8 mouse cellular contexts compared by ENCODE assay signal in the genomic region with DNA sequence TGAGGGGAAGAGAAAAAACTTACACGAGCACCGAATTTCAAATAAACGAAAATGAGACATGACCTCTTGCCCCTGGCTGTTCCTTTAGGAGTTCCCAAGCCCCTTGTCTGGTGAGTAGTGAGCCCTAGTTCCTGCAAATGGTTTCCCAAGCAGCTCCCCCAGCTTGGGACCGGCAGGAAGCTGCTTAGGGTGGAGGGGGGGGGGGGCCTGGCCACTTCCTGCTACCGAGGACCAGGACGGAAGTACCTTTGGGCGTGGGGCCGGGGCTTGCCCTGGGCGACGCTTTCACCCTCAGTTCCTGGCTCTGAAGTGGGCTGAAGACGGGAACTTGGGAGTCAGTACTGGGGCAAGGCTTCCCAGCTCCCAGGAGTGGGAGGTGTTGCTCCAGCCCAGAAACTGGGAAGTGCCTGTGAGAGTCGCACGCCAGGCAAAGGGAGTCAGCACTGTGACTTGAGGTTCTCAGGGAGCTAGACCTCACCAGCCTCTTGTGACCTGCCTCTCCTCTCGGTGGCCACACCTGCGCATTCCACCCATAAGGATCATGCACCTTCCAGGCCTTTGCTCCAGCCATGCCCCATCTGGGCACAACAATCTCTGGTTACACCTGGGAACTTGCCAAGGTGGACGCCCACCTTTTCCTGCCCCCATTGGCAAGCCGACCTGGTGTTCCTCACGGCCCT. TPM values are rescaled to one million over a fixed set of nuclear protein-coding genes. Genes with fewer than 3 reads are reported as not detected.
DNase-seq lines count a peak whose midpoint lies in the region; ATAC-seq lines count a peak whose summit lies in the region.

No protein-coding gene starts in this region.

- no peak for ATAC-seq in frontal cortex, adult (ENCODE audit: low TSS enrichment)
- peak; percentile 2; the same call in 1 of the 2 replicates for ATAC-seq in intestine, embryonic 14.5 days (replicated peaks; ENCODE audit: low FRiP score, low TSS enrichment, low read depth)
- no peak for ATAC-seq in liver, embryonic 16.5 days (ENCODE audit: low read depth)
- ATAC-seq in neural tube, embryonic 11.5 days (ENCODE audit: insufficient read depth, low FRiP score, low TSS enrichment): no peak

- peaks cover 42% of the 10 kb centered on the region for H3K36me3 ChIP-seq in intestine, embryonic 14.5 days (ENCODE audit: control insufficient read depth, insufficient read depth, low read length)
- peaks cover 41% of the 10 kb centered on the region for H3K36me3 ChIP-seq in liver, embryonic 16.5 days (ENCODE audit: control insufficient read depth, insufficient read depth)
- peaks cover 40% of the 10 kb centered on the region for H3K36me3 ChIP-seq in neural tube, embryonic 11.5 days (ENCODE audit: control insufficient read depth, insufficient read depth, low read length)

- H3K4me3 ChIP-seq in intestine, embryonic 14.5 days (ENCODE audit: low read depth, low read length): no peak overlapping the region
- peak overlapping the region; percentile 10; the same call in 1 of the 2 replicates for H3K4me3 ChIP-seq in liver, embryonic 16.5 days (ENCODE audit: low read depth, low read length)
- H3K4me3 ChIP-seq in neural tube, embryonic 11.5 days (ENCODE audit: low read depth, low read length): peak overlapping the region; percentile 12

- no peak overlapping the region for H3K9ac ChIP-seq in intestine, embryonic 14.5 days (ENCODE audit: low read length)
- H3K9ac ChIP-seq in liver, embryonic 16.5 days (ENCODE audit: low read depth, low read length): peak overlapping the region; percentile 47
- no peak overlapping the region for H3K9ac ChIP-seq in neural tube, embryonic 11.5 days (ENCODE audit: low read length)

- peak; percentile 52 to 55 for DNase-seq in frontal cortex, postnatal 36 days (ENCODE audit: low spot score in 2 of 2)
- DNase-seq in adrenal gland, postnatal 14 days: peak; percentile 82
- peak; percentile 61 to 62 for DNase-seq in gastrocnemius, postnatal 36 days
- DNase-seq in intestine, embryonic 14.5 days (ENCODE audit: low spot score): peak; percentile 78
- DNase-seq in neural tube, embryonic 11.5 days (ENCODE audit: low spot score): peak; percentile 64
- DNase-seq in ovary, postnatal 10 days (ENCODE audit: low spot score): no peak

- peak overlapping the region; percentile 83 for H3K27ac ChIP-seq in intestine, embryonic 14.5 days (ENCODE audit: low read depth)
- H3K27ac ChIP-seq in liver, embryonic 16.5 days (ENCODE audit: low read length): peak overlapping the region; percentile 79
- peak overlapping the region; percentile 87 for H3K27ac ChIP-seq in neural tube, embryonic 11.5 days (ENCODE audit: low read depth, low read length)

- no peaks in the 10 kb centered on the region for H3K27me3 ChIP-seq in intestine, embryonic 14.5 days (replicated peaks; ENCODE audit: control insufficient read depth, insufficient read depth, low read length)
- no peaks in the 10 kb centered on the region for H3K27me3 ChIP-seq in liver, embryonic 16.5 days (ENCODE audit: control insufficient read depth, insufficient read depth, low read depth, low read length)
- H3K27me3 ChIP-seq in neural tube, embryonic 11.5 days (ENCODE audit: control insufficient read depth, insufficient read depth, low read length): no peaks in the 10 kb centered on the region

- intact Hi-C loops in gastrocnemius, postnatal 36 days (cut with DNase I): no loop called here

- H3K4me1 ChIP-seq in intestine, embryonic 14.5 days (replicated peaks; ENCODE audit: control insufficient read depth, insufficient read depth, low read length): peaks cover 81% of the 10 kb centered on the region
- peaks cover 92% of the 10 kb centered on the region for H3K4me1 ChIP-seq in liver, embryonic 16.5 days (ENCODE audit: control insufficient read depth, low read depth, low read length)
- H3K4me1 ChIP-seq in neural tube, embryonic 11.5 days (ENCODE audit: control insufficient read depth, insufficient read depth, low read length): peaks cover 55% of the 10 kb centered on the region

- H3K4me2 ChIP-seq in intestine, embryonic 14.5 days (ENCODE audit: low read length): 0 out of 2 replicates have a peak overlapping the region, but pooled peaks have one; percentile 65
- H3K4me2 ChIP-seq in liver, embryonic 16.5 days (ENCODE audit: low read depth, low read length): peak overlapping the region; percentile 89
- H3K4me2 ChIP-seq in neural tube, embryonic 11.5 days (ENCODE audit: low read depth): peak overlapping the region; percentile 59

- H3K9me3 ChIP-seq in intestine, embryonic 14.5 days (ENCODE audit: control insufficient read depth, low read length): no peaks in the 10 kb centered on the region
- no peaks in the 10 kb centered on the region for H3K9me3 ChIP-seq in liver, embryonic 16.5 days (replicated peaks; ENCODE audit: control insufficient read depth, low read length)
- H3K9me3 ChIP-seq in neural tube, embryonic 11.5 days (ENCODE audit: control insufficient read depth, low read length): no peaks in the 10 kb centered on the region

- WGBS in intestine, embryonic 14.5 days: 10% methylated on average over 18 of the region's 18 CpGs
- WGBS in liver, embryonic 16.5 days (ENCODE audit: insufficient replicate concordance): 10% methylated on average over 18 of the region's 18 CpGs
- 17% methylated on average over 18 of the region's 18 CpGs for WGBS in neural tube, embryonic 11.5 days

RNA-seq across cellular contexts. Expression of a gene that starts 7.3 kb away (rescaled TPM):
- total RNA-seq in adrenal gland, postnatal 14 days (2021): 67.6 and 106 TPM in 2 replicates
- 10 to 100 TPM; 22.6 to 28.3 TPM for total RNA-seq in gastrocnemius, postnatal 36 days (2021)
- polyA plus RNA-seq in intestine, embryonic 14.5 days (2014; fragmentation: Nextera tagmentation; extraction: Ambion mirVana): 76.4 and 81.6 TPM in 2 replicates
- 13.8 and 14.2 TPM in 2 replicates for polyA plus RNA-seq in liver, embryonic 16.5 days (2015; fragmentation: Nextera tagmentation; extraction: Ambion mirVana)
- 84.0 and 85.1 TPM in 2 replicates for polyA plus RNA-seq in neural tube, embryonic 11.5 days (2014; fragmentation: Nextera tagmentation; extraction: Ambion mirVana)

RNA-seq across cellular contexts. Expression of a gene that starts 10.4 kb away (rescaled TPM):
- 114 and 140 TPM in 2 replicates for total RNA-seq in adrenal gland, postnatal 14 days (2021)
- total RNA-seq in gastrocnemius, postnatal 36 days (2021): 10 to 100 TPM; 37.6 to 49.3 TPM
- polyA plus RNA-seq in intestine, embryonic 14.5 days (2014; fragmentation: Nextera tagmentation; extraction: Ambion mirVana): 25.5 and 28.9 TPM in 2 replicates
- 2.3 and 2.6 TPM in 2 replicates for polyA plus RNA-seq in liver, embryonic 16.5 days (2015; fragmentation: Nextera tagmentation; extraction: Ambion mirVana)
- 70.0 and 78.2 TPM in 2 replicates for polyA plus RNA-seq in neural tube, embryonic 11.5 days (2014; fragmentation: Nextera tagmentation; extraction: Ambion mirVana)

RNA-seq across cellular contexts. Expression of a gene that starts 14.3 kb away (rescaled TPM):
- total RNA-seq in adrenal gland, postnatal 14 days (2021): 8.6 and 9.5 TPM in 2 replicates
- total RNA-seq in gastrocnemius, postnatal 36 days (2021): 1 to 10 TPM; 4.7 to 5.1 TPM
- 15.8 and 16.7 TPM in 2 replicates for polyA plus RNA-seq in intestine, embryonic 14.5 days (2014; fragmentation: Nextera tagmentation; extraction: Ambion mirVana)
- 8.4 and 8.7 TPM in 2 replicates for polyA plus RNA-seq in liver, embryonic 16.5 days (2015; fragmentation: Nextera tagmentation; extraction: Ambion mirVana)
- 8.8 and 10.8 TPM in 2 replicates for polyA plus RNA-seq in neural tube, embryonic 11.5 days (2014; fragmentation: Nextera tagmentation; extraction: Ambion mirVana)

RNA-seq across cellular contexts. Expression of a gene that starts 17.8 kb away (rescaled TPM):
- total RNA-seq in adrenal gland, postnatal 14 days (2021): 69.9 and 137 TPM in 2 replicates
- 1 to 10 TPM; 1.4 to 2.1 TPM for total RNA-seq in gastrocnemius, postnatal 36 days (2021)
- polyA plus RNA-seq in intestine, embryonic 14.5 days (2014; fragmentation: Nextera tagmentation; extraction: Ambion mirVana): 7.1 and 8.5 TPM in 2 replicates
- polyA plus RNA-seq in liver, embryonic 16.5 days (2015; fragmentation: Nextera tagmentation; extraction: Ambion mirVana): 0.44 and 0.65 TPM in 2 replicates
- polyA plus RNA-seq in neural tube, embryonic 11.5 days (2014; fragmentation: Nextera tagmentation; extraction: Ambion mirVana): 11.1 and 11.3 TPM in 2 replicates

RNA-seq across cellular contexts. Expression of a gene that starts 20.0 kb away (rescaled TPM):
- total RNA-seq in adrenal gland, postnatal 14 days (2021): 920 and 980 TPM in 2 replicates
- 100 to 1,000 TPM; 600 to 616 TPM for total RNA-seq in gastrocnemius, postnatal 36 days (2021)
- polyA plus RNA-seq in intestine, embryonic 14.5 days (2014; fragmentation: Nextera tagmentation; extraction: Ambion mirVana): 590 and 627 TPM in 2 replicates
- 288 and 309 TPM in 2 replicates for polyA plus RNA-seq in liver, embryonic 16.5 days (2015; fragmentation: Nextera tagmentation; extraction: Ambion mirVana)
- 376 and 386 TPM in 2 replicates for polyA plus RNA-seq in neural tube, embryonic 11.5 days (2014; fragmentation: Nextera tagmentation; extraction: Ambion mirVana)
